Comparison of ENCODE assay signal across 8 mouse cellular contexts in genomic region chr5:111675673-111676261, GRCm38 (mm10). TPM values are rescaled to one million over a fixed set of nuclear protein-coding genes. Genes with fewer than 3 reads are reported as not detected.
DNase-seq lines count a peak whose midpoint lies in the region; ATAC-seq and TF ChIP-seq lines count a peak whose summit lies in the region.

No protein-coding gene starts in this region.

- H3K36me3 ChIP-seq in E14TG2a.4 (ENCODE audit: insufficient read depth, low read length) = no peaks in the 10 kb centered on the region
- no peaks in the 10 kb centered on the region for H3K36me3 ChIP-seq in forebrain, embryonic 15.5 days
- no peaks in the 10 kb centered on the region for H3K36me3 ChIP-seq in midbrain, embryonic 15.5 days (replicated peaks)

- ATAC-seq in forebrain, embryonic 15.5 days (replicated peaks) = peak; percentile 23; the same call in 1 of the 2 replicates
- ATAC-seq in midbrain, embryonic 15.5 days (replicated peaks) = peak; percentile 38; the same call in 1 of the 2 replicates
- no peak for ATAC-seq in activated CD4-positive, CD25-positive, alpha-beta regulatory T cell, adult 4 months

- peak; percentile 73 for DNase-seq in adrenal gland, adult 2 months
- DNase-seq in heart, postnatal 36 days = peak; percentile 84 to 87
- DNase-seq in large intestine, adult 2 months (ENCODE audit: low read depth, low spot score) = peak; percentile 21
- peak; percentile 35 to 57 for DNase-seq in thymus, postnatal 36 days

- no peak overlapping the region for H3K9ac ChIP-seq in forebrain, embryonic 15.5 days (replicated peaks)
- H3K9ac ChIP-seq in midbrain, embryonic 15.5 days = no peak overlapping the region

- intact Hi-C loops in heart, postnatal 36 days (cut with DNase I) = loop anchor here (5.0 kb wide), 1 partner anchor 53 kb away; no protein-coding TSS in a partner anchor

- H3K4me2 ChIP-seq in forebrain, embryonic 15.5 days (replicated peaks) = no peak overlapping the region
- H3K4me2 ChIP-seq in midbrain, embryonic 15.5 days = no peak overlapping the region

- no peaks in the 10 kb centered on the region for H3K9me3 ChIP-seq in E14TG2a.4 (ENCODE audit: low read length)
- H3K9me3 ChIP-seq in forebrain, embryonic 15.5 days = no peaks in the 10 kb centered on the region
- H3K9me3 ChIP-seq in midbrain, embryonic 15.5 days = no peaks in the 10 kb centered on the region

- peaks cover 34% of the 10 kb centered on the region for H3K4me1 ChIP-seq in E14TG2a.4 (replicated peaks; ENCODE audit: low read depth, low read length)
- peaks cover 69% of the 10 kb centered on the region for H3K4me1 ChIP-seq in forebrain, embryonic 15.5 days
- H3K4me1 ChIP-seq in midbrain, embryonic 15.5 days = peaks cover 45% of the 10 kb centered on the region

- WGBS in forebrain, embryonic 15.5 days = 5% methylated on average over 8 of the region's 8 CpGs
- WGBS in large intestine, adult 2 months = 9% methylated on average over 8 of the region's 8 CpGs
- 20% methylated on average over 8 of the region's 8 CpGs for WGBS in midbrain, embryonic 15.5 days

- peak overlapping the region; percentile 56 for H3K27ac ChIP-seq in forebrain, embryonic 15.5 days (replicated peaks)
- H3K27ac ChIP-seq in midbrain, embryonic 15.5 days = peak overlapping the region; percentile 52

- H3K27me3 ChIP-seq in E14TG2a.4 (ENCODE audit: insufficient read depth, low read length) = peaks cover 4% of the 10 kb centered on the region; the same call in 1 of the 2 replicates
- no peaks in the 10 kb centered on the region for H3K27me3 ChIP-seq in forebrain, embryonic 15.5 days
- no peaks in the 10 kb centered on the region for H3K27me3 ChIP-seq in midbrain, embryonic 15.5 days (replicated peaks)

- no peak overlapping the region for H3K4me3 ChIP-seq in E14TG2a.4 (replicated peaks; ENCODE audit: low read length)
- H3K4me3 ChIP-seq in forebrain, embryonic 15.5 days = no peak overlapping the region
- no peak overlapping the region for H3K4me3 ChIP-seq in midbrain, embryonic 15.5 days

- TF ChIP-seq CTCF in E14TG2a.4 (conservative IDR thresholded peaks at IDR 0.05; ENCODE audit: low read length) = peak; percentile 22

RNA-seq across cellular contexts. Expression of gene Gm26897, which starts 58.0 kb away (rescaled TPM):
- not detected for total RNA-seq in adrenal gland, adult 2 months (2021)
- not detected in 2 replicates for polyA plus RNA-seq in adrenal gland, adult 2 months (2012; rRNA removed)
- polyA plus RNA-seq in forebrain, embryonic 15.5 days (2015; fragmentation: Nextera tagmentation; extraction: Ambion mirVana) = not detected in 2 replicates
- not detected for total RNA-seq in heart, postnatal 36 days (2021)
- not detected in 2 replicates for polyA plus RNA-seq in large intestine, adult 2 months (2012; rRNA removed)
- not detected in 2 replicates for polyA plus RNA-seq in midbrain, embryonic 15.5 days (2015; fragmentation: Nextera tagmentation; extraction: Ambion mirVana)
- polyA plus RNA-seq in activated CD4-positive, CD25-positive, alpha-beta regulatory T cell, adult 4 months (2017; shearing (Covaris generic)) = not detected

Comparison
In these comparisons a context has a peak if more than half of its experiments do, and no peak if none do; other contexts are left out.
1. DNase-seq: peak in every context shown above with its lines; median percentile 86 in heart, postnatal 36 days; 73 in adrenal gland, adult 2 months; 46 in thymus, postnatal 36 days; 21 in large intestine, adult 2 months.